ENCODE assay signal across 16 mouse cellular contexts in the genomic region with DNA sequence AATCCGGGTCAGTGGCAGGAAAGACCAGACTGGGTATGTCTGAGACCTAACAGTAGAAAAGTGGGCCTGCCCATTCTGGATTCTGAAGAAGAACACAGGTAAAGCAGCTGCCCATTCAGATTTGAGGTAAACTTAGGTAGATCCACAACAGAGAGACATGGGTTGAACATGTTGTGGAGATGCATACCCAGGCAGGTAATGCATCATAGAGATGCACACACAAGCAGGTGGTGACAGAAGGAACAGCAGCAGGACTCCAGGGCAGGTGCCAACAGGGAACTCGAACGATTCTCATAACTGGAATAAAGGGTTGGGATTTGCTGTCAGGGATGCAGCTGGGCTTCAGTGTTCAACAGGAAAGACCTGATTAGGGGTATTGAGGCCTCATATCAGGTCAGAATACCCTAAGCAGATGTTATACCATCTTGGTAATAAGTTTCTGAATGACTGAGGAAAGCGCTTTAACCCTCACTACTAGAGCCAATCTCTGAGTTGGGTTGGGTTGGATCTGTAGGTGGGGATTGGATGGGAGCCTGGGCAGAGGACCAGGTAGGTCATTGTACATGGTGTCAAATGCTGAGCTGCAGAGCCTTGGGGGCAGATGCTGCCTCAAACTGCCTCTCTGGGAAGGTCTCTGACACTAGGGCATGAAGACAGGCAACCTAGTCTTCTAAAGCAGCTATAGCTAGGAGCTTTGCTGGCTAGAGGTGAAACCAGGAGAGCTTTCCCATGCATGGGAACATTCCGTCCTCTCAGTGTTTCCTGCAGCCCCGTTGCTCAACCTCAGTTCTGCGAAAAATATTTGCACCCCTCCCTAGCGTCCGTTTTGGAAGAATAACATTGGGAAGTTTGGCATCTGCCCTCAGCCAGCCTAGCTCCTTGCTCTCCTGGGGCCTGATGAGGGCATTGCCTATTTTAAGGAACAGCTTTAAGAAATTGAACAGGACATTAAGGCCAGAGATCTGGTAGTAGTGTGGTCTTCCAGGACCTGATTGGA. TPM values are rescaled to one million over a fixed set of nuclear protein-coding genes. Genes with fewer than 3 reads are reported as not detected.
DNase-seq lines count a peak whose midpoint lies in the region; ATAC-seq lines count a peak whose summit lies in the region.
"Had no signal": no experiment of that assay in that cellular context is flagged by ENCODE, and none has a peak within 500 bp of the region (broad histone marks: within the 10 kb centered on the region; RNA-seq: fewer than 3 reads in every experiment).

No protein-coding gene starts in this region.

- DNase-seq in heart, adult 18-20 months = peak; percentile 78 to 92
- DNase-seq in NIH3T3 (ENCODE audit: low read depth) = peak; percentile 76
- DNase-seq in cerebellum, adult 11 months = peak; percentile 92
- DNase-seq in gastrocnemius, postnatal 25 days = peak; percentile 73
- no peak for DNase-seq in right cerebral cortex, postnatal 10 days (ENCODE audit: low spot score in 2 of 2)
- DNase-seq in spleen, postnatal 10 days (ENCODE audit: low spot score in 2 of 2) = no peak
- DNase-seq: thymus, postnatal 36 days had no signal

- 76% methylated on average over 9 of the region's 9 CpGs for WGBS in heart, embryonic 12.5 days
- 93% methylated on average over 9 of the region's 9 CpGs for WGBS in midbrain, embryonic 16.5 days

- ATAC-seq in heart, embryonic 12.5 days (ENCODE audit: insufficient number of reproducible peaks, low FRiP score) = no peak
- ATAC-seq in midbrain, embryonic 16.5 days = no peak
- ATAC-seq: forebrain, embryonic 16.5 days; intestine, embryonic 16.5 days had no signal

- H3K9ac ChIP-seq in heart, embryonic 12.5 days = no peak overlapping the region
- no peak overlapping the region for H3K9ac ChIP-seq in midbrain, embryonic 16.5 days (ENCODE audit: low read depth, low read length)
- H3K9ac ChIP-seq: embryonic facial prominence, embryonic 13.5 days; limb, embryonic 13.5 days had no signal

- peaks cover 11% of the 10 kb centered on the region for H3K4me1 ChIP-seq in heart, embryonic 12.5 days (replicated peaks)
- H3K4me1 ChIP-seq in midbrain, embryonic 16.5 days (ENCODE audit: control insufficient read depth, insufficient read depth, low read length) = no peaks in the 10 kb centered on the region
- H3K4me1 ChIP-seq: limb, embryonic 13.5 days had no signal

- H3K36me3 ChIP-seq in heart, embryonic 12.5 days = no peaks in the 10 kb centered on the region
- 0 out of 2 replicates have a peak, but pooled peaks cover 5% of the 10 kb centered on the region for H3K36me3 ChIP-seq in midbrain, embryonic 16.5 days (ENCODE audit: control insufficient read depth, insufficient read depth, low read length)
- H3K36me3 ChIP-seq: embryonic facial prominence, embryonic 13.5 days; limb, embryonic 13.5 days had no signal

- peaks cover 77% of the 10 kb centered on the region for H3K27me3 ChIP-seq in heart, embryonic 12.5 days (replicated peaks)
- no peaks in the 10 kb centered on the region for H3K27me3 ChIP-seq in midbrain, embryonic 16.5 days (ENCODE audit: control insufficient read depth, insufficient read depth, low read depth, low read length)
- H3K27me3 ChIP-seq: CH12.LX; limb, embryonic 13.5 days had no signal

- H3K27ac ChIP-seq in heart, embryonic 12.5 days (ENCODE audit: poor library complexity, severe bottlenecking) = no peak overlapping the region
- no peak overlapping the region for H3K27ac ChIP-seq in midbrain, embryonic 16.5 days (ENCODE audit: low read length)
- H3K27ac ChIP-seq: embryonic facial prominence, embryonic 13.5 days; limb, embryonic 13.5 days had no signal

- H3K4me3 ChIP-seq in heart, embryonic 12.5 days = no peak overlapping the region
- H3K4me3 ChIP-seq in midbrain, embryonic 16.5 days (ENCODE audit: low read depth, low read length) = no peak overlapping the region
- H3K4me3 ChIP-seq: embryonic facial prominence, embryonic 13.5 days; limb, embryonic 13.5 days had no signal

- H3K9me3 ChIP-seq in heart, embryonic 12.5 days (replicated peaks) = no peaks in the 10 kb centered on the region
- no peaks in the 10 kb centered on the region for H3K9me3 ChIP-seq in midbrain, embryonic 16.5 days (replicated peaks; ENCODE audit: control insufficient read depth, low read length, poor library complexity, severe bottlenecking)
- H3K9me3 ChIP-seq: embryonic facial prominence, embryonic 13.5 days; limb, embryonic 13.5 days had no signal

- H3K4me2 ChIP-seq in heart, embryonic 12.5 days = no peak overlapping the region
- H3K4me2 ChIP-seq in midbrain, embryonic 16.5 days (ENCODE audit: low read length) = no peak overlapping the region
- H3K4me2 ChIP-seq: embryonic facial prominence, embryonic 13.5 days; limb, embryonic 13.5 days had no signal

RNA-seq across cellular contexts. Expression of a gene that starts 11.2 kb away (rescaled TPM):
- not detected for total RNA-seq in heart, adult 18-20 months (2021)
- not detected in 2 replicates for polyA plus RNA-seq in heart, embryonic 12.5 days (2016; fragmentation: Nextera tagmentation; extraction: Ambion mirVana)
- not detected for total RNA-seq in gastrocnemius, postnatal 25 days (2021)
- not detected in 2 replicates for polyA plus RNA-seq in midbrain, embryonic 16.5 days (2015; fragmentation: Nextera tagmentation; extraction: Ambion mirVana)
- total RNA-seq: CH12.LX; megakaryocyte progenitor cell, adult 5-6 weeks had no signal
- polyA plus RNA-seq: embryonic facial prominence, embryonic 13.5 days; forebrain, embryonic 16.5 days; heart, embryonic 16.5 days; intestine, embryonic 16.5 days; limb, embryonic 13.5 days had no signal

RNA-seq across cellular contexts. Expression of a gene that starts 13.7 kb away (rescaled TPM):
- 10 to 100 TPM; 41.9 to 50.3 TPM for total RNA-seq in heart, adult 18-20 months (2021)
- polyA plus RNA-seq in heart, embryonic 12.5 days (2016; fragmentation: Nextera tagmentation; extraction: Ambion mirVana) = 0.18 TPM in 1 of 2 replicates, not detected in the other
- 10 to 100 TPM; 21.8 to 23.9 TPM for total RNA-seq in gastrocnemius, postnatal 25 days (2021)
- polyA plus RNA-seq in midbrain, embryonic 16.5 days (2015; fragmentation: Nextera tagmentation; extraction: Ambion mirVana) = 11.9 and 17.3 TPM in 2 replicates
- total RNA-seq: CH12.LX; megakaryocyte progenitor cell, adult 5-6 weeks had no signal

Comparison
In these comparisons a context has a peak if more than half of its experiments do, and no peak if none do; other contexts are left out.
1. DNase-seq: peak in heart, adult 18-20 months (2 of 2), NIH3T3 (single experiment), cerebellum, adult 11 months (single experiment) and gastrocnemius, postnatal 25 days (single experiment); none in right cerebral cortex, postnatal 10 days (0 of 2) and spleen, postnatal 10 days (0 of 2).